Mouse (Mus musculus) brain, embryonic 14.5 days (tissue): ENCODE data around the gene Dynlt1a. TPM values are rescaled to one million over a fixed set of nuclear protein-coding genes. Genes with fewer than 3 reads are reported as not detected.
"Not testable (repeated sequence)": the region's sequence is repeated elsewhere in the genome, so short reads cannot be mapped to it uniquely, and the experiment has no call there.

Experiments used
- DNase-seq: peaks from one replicate; pipeline ENCODE4 v3.0.0-alpha.2; 2011; ENCODE audit warnings: low read depth
- polyA plus RNA-seq: library from polyadenylated mRNA; depleted of rRNA; stranded (reverse); fragments of >200 nt; gene quantifications from 2 replicates; pipeline ENCODE4 v1.2.3, GENCODE M21; 2012; rRNA removed

The Dynlt1a gene
- polyA plus RNA-seq, result 48.2 and 50.8 TPM in 2 replicates

DNA sequence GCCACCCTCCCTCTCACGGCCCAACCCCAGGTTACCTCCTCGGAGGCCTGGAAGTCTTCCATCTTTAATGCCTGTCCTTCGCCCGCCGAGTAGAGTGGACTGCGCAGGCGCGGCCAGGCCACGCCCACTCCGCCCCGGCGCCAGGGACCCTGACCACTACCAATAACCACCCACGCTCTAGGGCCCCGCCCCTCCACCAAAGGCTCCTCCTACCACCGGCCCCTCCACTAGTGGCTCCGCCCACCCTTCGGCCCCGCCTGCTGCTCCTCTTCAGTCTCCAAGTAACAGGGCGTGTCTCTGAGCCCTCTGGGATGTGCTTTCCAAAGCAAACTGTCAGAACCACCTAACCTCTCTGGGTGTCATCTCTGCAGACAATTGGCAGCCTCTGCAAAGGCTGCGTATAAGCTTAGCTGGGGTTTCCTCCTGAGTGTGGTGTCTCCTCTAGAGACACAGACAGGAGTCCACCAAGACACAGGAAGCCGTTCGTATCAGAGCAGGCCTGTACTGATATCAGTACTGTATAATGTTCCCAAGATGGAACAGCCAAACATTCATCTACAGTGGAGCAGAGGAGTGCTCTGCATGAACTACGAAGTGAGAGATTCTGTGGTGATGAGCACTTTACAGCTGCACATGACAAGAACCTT is at the start of gene Dynlt1a:
Dynlt1a (minus strand) TSS at position 162 of the 647 bp plus-strand sequence.
- peak; percentile 96 for DNase-seq

DNA sequence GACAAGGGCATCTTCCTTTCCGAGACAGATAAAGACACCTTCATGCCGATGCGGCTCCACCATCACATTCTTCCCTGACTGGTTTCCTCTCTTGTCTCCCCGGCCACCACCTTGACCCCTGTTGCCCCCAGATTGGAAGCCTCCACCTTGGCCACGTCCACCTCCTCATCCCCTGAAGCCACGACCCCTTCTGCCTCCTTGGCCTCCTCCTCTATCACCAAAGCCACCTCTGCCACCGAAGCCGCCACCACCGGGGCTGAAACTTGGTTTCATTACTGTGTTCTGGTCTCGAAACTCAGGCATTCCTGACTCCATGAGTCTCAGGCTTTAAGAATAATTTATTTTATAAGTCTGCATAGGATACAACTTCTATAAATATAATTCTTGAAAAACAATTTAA is 38.0 kb upstream of the Dynlt1a start:
- DNase-seq, result not testable (repeated sequence)

DNA sequence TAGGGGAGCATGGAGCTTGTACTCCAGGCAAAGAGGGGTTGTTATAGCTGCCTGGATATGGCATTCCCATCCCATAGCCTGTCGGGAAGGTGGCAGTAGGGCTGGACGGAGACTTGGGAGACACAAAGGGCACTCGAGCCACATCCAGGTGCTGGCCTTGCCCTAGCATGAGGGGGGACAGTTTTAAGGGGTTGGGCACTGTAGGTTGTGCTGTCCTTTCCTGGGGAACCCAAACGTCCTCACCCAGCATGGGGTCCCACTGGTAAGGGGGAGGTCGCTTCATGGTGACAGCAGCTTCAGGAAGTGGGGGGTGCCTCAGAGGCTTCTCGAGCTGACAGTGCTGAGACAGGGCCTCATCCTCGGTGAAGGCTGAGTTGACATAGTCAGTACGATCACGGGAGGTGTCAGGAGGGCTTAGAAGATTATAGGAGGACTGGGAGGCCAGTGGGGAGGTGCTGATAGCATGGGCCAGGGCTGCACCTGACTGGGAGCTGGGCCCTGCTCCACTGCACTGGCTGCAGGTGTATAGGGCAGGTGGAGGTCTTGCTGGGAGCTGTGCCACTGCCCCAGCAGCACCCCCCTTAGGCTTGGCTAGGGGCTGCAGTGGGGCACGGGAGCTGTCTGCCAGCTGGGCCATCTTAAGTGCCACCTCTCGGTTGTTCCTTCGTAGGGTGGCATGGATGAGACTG is 25.4 kb upstream of the Dynlt1a start:
- DNase-seq, result not testable (repeated sequence)

DNA sequence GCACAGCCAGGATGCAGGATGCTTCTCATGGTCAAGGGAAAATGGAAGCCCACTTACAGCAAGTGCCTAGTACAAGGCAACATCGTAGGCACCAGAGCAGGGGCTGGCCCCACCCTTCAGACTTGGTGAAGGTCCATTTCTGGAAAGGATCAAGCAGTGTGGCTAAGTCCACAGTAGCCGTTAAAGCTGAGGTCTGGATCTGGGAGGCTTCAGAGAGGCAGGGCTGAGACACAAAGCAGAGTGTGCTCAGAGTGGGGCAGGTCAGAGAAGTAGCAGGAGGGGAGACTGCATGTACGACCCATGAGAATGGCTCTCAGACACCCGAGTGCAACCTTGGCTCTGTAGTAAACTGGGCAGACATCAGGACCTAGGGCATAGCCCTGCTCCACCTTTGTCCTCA is 11.7 kb upstream of the Dynlt1a start:
- not testable (repeated sequence) for DNase-seq

DNA sequence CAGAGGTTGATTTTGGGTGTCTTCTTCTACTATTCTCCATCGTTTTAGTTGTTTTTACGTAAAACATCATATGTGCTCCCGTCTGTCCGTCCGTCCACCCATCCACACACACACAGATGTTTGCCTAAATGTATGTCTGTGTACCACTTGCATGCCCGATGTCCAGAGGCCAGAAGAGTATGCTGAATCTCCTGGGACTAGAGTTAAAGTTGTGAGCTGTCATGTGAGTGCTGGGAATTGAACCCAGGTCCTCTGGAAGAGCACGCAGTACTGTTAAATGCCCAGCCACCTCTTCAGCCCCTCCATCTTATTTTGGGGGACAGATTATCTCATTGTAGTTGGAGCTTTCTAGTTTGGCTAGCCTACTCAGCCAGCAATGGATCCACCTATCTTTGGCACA is 10.3 kb upstream of the Dynlt1a start:
- not testable (repeated sequence) for DNase-seq

DNA sequence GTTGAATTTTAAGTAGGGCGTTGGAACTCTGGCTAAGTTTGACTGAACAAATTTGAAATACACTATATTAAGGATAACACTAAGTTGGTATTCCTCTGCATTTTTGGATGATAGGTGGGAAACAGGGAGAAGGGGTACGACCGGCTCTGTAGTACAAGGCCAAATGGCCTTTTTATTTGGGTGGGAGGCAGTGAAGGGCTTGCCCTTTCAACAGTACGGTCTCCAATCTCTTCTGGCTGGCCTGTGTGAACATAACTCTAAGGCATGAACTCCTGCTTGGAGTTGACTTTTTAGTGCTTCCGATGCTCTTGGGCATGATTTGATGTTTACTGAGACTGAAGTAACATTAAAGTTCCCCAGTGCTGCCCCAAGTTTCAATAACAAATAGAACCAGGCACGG is 8.2 kb upstream of the Dynlt1a start:
- DNase-seq, result not testable (repeated sequence)

DNA sequence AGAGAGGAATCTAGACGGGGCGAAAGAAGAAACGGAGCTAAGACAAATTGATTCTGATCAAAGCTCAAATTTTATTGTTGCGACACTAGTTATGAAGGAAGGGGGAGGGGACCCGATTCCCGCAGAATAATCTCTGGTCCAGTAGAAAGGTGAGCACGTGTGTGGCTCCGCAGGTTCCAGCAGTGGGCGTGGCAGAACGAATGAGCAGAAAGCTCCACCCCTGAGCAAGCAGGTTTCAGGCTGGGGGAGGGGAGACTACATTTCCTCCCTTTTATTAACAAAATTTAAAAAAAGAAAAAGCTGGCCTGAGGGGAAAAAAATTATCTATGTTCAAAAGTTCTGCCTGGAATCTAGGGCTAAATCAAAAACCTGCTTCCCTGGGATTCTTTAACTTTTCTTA is 7.7 kb upstream of the Dynlt1a start:
- DNase-seq, result not testable (repeated sequence)

DNA sequence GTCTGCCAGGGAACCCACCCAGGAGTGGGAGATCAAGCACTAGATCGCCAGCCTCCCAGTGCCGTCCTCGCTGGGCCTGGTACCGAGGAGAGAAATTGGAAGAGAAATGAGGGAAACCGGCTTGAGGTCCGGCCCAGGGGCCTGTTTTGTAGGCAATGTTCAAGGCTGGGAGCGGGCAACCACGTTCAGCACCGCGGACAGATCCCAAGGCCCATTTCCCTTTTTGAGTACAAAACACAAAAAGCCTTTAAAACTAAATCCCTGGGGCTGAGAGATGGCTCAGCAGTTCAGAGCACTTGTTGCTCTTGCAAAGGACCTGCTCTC is 4.4 kb upstream of the Dynlt1a start:
- DNase-seq, result not testable (repeated sequence)

DNA sequence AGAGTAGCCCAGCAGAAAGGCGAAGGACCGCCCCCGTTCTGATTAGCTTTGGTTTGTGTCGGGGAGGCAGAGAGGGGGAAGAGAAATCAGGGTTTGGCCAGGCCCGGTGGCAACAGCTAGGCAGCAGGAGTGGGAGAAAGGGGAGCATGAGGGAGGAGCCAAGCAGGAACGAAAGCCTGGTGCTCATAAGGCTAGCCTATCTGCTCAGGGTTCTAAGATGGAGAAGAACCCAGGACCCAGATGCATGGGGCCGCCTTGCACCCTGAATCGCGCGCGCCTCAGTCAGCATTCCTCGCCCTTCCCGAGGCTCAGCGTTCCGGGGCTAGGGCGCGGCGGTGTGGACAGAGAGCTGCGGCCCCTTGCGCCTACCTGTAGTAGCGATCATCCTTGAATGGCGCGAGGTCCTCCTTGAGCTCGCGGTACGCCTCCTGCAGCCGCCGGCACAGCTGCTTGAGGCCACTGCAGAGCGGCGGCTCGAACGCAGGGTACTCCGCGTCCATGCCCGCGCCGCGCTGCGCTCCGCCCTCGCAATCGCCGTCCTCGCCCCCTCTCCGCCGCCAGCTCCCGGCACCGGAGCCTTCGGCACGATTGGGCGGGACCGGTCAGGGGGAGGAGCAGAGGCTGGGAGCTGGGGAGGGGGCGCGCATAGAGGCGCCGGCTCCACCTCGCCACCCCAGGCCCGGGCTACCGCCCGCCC is 3.9 kb upstream of the Dynlt1a start:
- not testable (repeated sequence) for DNase-seq

DNA sequence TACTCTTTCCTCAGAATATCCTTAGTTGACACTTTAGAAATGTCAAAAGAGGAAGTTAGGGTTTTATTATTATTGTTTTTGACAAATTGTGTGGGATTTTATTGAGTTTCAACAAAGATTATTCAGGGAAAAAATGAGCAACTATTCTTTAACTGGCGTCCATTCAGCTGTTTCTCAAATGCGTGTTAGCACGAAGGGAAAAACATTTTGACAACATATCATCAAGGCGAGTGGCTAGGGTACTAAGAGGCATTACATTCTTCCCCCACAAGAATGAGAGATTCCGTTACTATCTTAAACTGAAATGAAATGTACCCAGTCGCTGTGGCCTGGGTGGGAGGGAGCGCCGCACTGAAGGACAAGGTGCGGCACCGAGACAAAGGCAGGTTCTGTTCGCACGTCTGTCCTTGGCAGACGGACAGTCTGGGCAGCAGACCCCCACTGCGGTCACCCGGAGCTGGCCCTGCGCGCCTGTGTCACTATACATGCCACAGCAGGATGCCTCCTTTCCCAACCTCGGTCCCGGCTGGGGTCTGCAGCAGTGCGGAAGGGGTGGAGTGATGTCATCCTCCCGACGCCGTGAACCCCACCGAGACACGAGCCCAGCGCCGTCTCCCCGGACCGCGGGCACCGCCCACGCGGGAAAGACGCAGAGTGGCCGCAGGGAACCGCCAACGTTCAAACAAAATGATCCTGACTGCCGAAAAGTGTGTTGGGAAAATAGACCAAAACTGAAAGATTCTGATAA is 747 bp downstream of the Dynlt1a start:
- DNase-seq, result peak; percentile 56

DNA sequence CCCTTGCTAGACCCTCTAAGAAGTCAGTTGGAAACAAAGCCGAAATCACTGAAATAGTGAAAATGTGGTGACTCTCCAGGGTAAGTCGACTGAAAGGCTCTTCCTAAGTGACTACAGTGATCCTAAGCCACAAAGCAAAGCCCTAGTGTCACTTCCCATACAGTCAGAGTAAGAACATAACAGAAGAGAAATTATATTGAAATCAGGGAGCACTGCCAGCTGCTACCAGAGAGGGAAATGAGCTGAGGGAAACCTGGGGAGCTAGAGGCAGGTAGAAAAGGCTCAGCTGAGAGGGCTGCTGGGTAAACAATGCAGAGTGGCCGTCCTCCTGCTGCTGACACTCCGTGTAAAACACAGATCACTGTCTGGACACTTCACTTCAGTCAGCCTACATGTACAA is 1.6 kb downstream of the Dynlt1a start:
- DNase-seq, result not testable (repeated sequence)

DNA sequence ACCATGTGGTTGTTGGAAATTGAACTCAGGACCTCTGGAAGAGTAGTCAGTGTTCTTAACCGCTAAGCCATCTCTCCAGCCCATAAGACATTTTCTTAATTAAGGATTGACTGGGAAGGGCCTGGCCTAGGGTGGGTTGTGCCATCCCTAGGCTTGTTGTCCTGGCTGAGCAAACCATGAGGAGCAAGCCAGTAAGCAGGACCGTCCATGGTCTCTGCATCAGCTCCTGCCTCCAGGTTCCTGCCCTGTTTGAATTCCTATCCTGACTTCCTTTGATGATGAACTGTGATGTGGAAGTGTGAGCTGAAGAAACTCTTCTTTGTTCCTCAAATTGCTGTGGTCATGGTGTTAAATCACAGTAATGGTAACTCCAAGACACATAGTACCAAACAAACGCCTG is 2.8 kb downstream of the Dynlt1a start:
- not testable (repeated sequence) for DNase-seq

DNA sequence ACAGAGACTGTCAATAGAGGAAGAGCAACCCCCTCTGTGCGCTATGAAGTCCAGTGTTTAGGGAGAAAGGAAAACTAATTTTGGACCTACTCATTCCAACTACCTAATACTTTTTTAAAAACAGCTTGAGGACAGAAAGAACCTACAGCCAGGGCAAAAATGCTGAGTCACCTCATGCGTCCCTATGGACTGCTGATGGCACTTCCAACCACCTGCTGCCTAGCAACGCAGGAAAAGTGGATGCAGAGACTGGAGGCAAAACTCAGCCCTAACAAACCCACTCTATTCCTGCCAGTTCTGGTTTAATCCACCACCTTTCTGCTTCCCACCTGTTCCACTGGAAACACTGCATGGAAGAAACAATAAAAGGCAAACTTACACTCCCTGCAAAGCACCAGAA is 4.5 kb downstream of the Dynlt1a start:
- peak; percentile 2 for DNase-seq

DNA sequence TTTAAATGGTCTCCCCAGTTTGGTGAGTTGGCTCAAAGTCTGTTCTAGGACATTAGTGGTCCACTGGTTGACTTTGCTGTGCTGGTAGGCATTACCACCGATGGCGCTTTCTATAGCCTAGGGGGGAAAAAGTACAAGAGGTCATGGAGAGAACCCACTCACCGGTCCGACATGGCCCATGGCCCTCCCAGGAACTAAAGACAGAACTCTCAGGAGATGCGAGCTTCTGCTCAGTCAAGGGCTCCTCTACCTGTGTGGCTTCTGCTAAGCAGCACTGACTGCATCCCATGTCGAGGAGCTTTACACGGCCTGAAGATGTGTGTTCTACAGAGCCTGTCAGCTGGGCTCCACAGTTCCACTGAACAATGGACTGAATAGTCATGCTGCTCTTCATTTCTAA is 5.6 kb downstream of the Dynlt1a start:
- DNase-seq, result not testable (repeated sequence)

DNA sequence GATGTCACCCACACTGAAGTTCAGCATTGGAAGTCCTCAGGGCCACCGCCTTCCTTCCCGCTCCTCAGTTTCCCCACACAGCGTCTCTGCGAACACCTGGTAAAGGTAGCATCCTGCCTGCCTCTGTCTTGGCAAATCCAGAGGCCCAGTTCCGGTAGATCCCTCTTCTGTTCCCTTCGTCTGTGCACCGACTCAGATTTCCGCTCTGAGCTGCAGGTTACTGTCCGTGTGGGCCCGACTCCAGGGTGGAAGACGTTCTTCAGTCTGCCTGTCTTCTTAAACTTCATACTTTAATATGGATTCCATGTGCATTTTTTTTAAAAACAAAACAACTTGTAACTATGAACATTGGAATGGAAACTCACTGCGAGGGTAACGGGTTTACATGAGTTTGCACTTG is 10.8 kb downstream of the Dynlt1a start:
- not testable (repeated sequence) for DNase-seq

DNA sequence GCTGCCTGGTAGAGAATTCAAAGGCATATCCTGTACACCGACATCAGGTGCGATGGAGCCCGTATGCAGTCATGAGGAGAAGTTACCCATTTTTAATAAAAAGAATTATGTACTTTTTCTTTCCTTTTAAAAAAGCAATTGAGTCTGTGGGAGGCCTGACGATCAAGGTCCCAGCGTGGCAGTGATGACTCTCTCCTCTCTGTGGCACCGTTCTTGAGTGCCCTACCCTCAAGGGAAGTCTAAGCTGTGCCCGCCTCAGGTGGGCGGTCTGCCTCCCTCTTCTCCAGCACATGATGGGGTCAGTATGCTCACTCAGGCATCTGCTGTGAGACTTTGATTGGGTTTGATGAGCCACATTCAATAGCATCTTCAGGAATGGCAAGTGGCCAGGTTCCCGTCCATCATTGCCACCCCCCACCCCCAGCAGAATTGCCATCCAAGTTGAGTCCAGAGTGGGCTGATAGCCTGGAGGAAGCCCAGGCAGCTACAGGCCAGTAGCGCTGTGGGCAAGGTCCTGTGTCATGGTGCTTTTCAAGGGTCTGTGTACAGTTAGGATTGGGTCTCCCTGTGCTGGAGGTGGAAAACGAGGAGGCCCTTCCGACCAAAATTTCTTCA is 11.5 kb downstream of the Dynlt1a start:
- not testable (repeated sequence) for DNase-seq

DNA sequence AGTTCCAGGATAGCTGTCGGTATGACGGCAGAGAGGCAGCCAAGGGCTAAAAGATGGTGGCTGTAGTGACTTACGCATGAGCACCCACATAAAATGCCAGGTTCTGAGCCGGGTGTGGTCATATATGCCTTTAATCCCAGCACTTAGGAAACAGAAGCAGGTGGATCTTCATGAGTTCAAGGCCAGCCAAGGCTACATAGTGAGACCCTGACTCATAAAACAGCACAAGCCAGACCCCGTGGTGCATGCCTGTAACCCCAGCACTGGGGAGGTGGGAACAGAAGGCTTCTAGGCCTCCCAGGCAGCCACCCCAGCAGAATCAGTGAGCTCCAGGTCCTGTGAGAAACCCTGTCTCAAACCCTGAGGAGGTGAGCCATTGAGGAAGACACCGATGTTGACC is 12.4 kb downstream of the Dynlt1a start:
- DNase-seq, result not testable (repeated sequence)

DNA sequence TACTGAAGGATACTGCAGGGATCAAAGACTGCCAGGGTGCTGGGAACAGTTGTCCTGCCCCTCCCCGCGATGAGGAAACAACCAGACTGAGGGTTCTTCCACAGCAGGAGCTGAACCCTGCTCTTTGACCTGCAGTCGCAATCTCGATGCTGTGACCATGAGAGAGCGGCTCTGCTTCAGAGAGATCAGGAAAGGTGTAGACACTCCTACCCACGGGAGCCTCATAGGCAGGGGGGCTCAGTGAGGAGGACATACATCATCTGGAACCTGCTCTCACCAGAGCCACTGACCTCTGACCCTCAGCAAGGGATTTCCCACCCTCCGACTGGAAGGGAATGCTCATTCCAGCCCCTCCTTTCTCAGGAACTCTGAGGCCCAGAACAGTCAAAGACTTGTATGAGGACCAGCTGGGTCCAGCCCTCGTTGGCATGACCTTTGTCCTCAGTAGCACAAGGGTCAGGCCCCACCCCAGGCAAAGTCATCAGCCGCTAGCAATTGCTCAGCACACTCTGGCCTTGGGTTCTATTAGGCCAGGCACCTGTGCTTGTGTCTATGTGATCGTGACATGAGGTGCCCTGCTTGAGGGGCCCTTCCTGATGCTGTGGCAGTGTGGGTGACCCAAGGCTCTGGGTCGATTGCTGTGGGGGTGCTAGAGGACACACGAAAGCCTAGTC is 17.0 kb downstream of the Dynlt1a start:
- not testable (repeated sequence) for DNase-seq

DNA sequence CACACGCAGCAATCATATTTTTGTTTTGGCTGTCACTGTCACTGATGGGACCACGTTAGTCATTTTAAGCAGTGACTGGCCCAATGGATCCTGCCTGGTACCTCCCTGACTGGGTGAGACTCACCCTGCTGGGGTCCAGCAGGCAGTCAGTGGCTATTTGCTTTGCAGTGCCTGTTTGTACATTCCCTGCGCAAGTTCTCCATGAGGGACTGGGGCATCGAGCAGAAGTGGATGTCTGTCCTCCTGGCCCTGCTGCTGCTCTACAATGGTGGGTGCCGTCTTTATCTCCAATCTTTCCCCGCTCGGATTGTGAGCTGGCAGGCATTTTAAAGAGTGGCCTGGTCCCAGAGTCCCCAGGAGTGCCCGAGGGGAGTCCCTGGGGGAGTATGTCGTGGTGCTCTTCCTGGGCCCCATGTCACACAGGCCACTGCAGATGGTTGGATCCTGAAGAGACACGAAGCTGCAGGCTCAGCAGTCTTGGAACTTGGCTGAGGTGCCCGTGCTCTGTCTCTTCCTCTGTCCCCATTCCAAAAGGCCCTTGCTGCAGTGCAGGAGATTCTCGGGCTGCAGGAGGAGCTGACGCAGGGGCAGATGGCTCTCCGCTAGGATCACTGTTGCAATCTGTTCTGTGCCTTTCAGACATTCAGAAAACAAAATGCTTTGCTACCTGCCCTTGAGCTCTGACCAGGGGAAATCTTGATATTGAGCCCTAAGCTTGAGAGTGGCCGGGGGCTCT is 20.1 kb downstream of the Dynlt1a start:
- not testable (repeated sequence) for DNase-seq

DNA sequence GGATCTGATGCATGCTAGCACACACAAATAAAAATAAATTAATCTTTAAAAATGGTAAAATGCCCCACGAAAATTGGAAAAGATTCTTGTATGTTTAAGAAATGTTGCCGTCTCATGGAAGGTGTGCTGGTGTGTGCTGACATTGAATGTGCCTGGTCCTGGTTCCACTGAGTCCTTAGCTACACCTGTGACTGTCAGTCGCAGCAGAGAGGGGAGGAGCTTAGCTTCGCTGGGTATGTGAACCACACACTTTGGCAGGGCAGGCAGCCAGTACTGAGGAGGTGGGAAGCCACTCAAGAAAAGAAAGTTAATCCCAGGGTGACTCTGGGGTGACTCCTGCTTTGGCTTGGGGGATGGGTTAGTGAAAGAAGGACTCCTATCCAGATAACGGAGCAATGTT is 23.4 kb downstream of the Dynlt1a start:
- DNase-seq, result not testable (repeated sequence)
